Mouse (Mus musculus): Measurements from ENCODE around the gene Wbp2.
"Not testable (repeated sequence)": the region's sequence is repeated elsewhere in the genome, so short reads cannot be mapped to it uniquely, and the experiment has no call there.

Gene Wbp2

DNA sequence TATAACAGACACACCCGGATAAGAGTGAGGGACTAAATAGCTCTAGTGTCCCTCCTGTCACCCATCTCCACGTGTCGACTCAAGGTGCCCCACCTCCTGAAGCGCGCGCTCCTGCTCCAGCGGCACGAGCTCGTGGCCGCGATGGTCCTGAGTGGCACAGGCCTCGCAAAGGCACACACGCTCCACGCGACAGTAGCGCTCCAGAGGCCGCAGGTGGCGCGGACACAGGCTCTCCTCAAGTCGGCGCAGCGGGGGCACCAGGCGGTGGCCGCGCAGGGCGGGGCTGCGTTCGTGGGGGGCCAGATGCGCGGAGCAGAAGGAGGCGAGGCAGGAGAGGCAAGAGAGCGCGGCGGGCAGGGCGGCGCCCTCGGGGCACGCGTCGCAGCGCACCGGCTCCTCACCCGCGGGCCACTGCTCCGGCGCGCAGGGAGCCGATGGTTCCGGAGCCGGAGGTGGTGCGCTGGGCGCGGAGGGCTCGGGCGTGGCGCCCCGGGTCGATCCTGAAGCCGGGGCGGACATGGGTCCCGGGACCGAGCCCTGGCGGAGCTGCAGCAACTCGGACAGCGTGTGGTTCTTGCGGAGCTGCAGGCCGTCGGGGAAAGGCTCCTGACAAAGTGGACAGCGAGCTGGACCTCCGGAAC is 22.8 kb upstream of the Wbp2 start:
- peak; percentile 63 for DNase-seq (ENCODE audit: low read depth)

- DNase-seq (ENCODE audit: low read depth), result peak; percentile 92
These were observed 21.8 kb upstream of the Wbp2 start for GRCm38 (mm10) chr11:116108464-116109137.

DNA sequence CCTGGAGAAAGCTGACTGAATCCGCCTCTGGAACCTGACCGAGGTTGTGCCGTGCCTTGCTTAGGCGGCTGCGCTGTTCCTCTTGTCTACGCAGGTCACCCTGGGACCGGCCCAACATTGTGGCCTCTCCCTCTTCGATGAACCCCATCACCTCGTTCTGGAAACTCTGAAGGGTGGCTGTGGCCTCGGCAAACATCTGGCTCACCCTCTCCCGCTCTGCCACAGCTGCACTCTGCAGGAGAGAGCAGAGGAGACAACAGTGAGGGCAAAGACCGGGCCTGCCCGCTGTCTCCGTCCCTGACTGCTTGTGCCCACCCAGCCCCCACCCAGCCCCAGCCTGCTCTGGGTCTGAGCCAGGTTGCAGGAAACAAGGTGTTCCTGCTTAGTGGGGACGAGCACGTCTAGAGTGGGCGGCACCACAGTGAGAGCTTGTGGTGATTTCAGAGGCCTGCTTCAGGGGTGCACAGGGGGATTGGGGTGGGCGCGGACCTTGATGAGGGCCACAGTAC is 21.0 kb upstream of the Wbp2 start:
- DNase-seq (ENCODE audit: low read depth), result no peak

- peak; percentile 58 for DNase-seq (ENCODE audit: low read depth)
These were observed 20.4 kb upstream of the Wbp2 start for GRCm38 (mm10) chr11:116106963-116107776.

GRCm38 (mm10) chr11:116106154-116106962 is 19.6 kb upstream of the Wbp2 start:
- no peak for DNase-seq (ENCODE audit: low read depth)

GRCm38 (mm10) chr11:116105065-116105464 is 18.3 kb upstream of the Wbp2 start:
- no peak for DNase-seq (ENCODE audit: low read depth)

DNA sequence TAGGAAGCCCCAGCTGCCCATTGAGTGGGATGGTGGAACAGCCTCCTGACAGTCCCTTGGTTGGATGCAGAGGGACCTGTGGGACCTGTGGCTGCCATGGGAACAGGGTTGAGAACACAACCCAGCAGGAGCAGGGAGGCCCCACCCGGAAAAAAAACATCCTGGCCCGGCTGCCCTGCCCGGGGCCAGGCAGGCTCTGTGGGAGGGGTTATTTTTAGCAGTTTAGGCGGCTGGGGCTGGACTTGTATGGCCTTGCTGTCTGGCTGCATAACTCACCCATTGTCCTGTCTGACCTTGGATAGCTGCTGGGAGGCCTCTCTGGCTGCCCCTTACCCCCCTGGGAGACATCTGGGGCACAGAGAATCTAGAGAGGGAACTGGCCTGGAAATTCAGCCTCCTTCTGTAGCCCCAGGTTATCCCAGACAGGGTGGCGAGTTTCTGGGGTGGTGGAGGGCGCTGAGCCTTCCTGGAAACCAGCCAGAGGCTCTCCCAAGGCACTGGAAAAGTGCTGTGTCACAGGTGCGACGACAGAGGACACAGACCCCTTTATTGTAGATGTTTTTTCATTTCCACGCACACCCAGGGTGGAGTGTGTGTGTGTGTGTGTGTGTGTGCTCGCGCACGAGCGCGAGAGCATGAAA is 17.3 kb upstream of the Wbp2 start:
- peak; percentile 68 for DNase-seq (ENCODE audit: low read depth)

GRCm38 (mm10) chr11:116103572-116103971 is 16.8 kb upstream of the Wbp2 start:
- DNase-seq (ENCODE audit: low read depth), result no peak

GRCm38 (mm10) chr11:116102472-116102871 is 15.7 kb upstream of the Wbp2 start:
- DNase-seq (ENCODE audit: low read depth), result peak; percentile 67

DNA sequence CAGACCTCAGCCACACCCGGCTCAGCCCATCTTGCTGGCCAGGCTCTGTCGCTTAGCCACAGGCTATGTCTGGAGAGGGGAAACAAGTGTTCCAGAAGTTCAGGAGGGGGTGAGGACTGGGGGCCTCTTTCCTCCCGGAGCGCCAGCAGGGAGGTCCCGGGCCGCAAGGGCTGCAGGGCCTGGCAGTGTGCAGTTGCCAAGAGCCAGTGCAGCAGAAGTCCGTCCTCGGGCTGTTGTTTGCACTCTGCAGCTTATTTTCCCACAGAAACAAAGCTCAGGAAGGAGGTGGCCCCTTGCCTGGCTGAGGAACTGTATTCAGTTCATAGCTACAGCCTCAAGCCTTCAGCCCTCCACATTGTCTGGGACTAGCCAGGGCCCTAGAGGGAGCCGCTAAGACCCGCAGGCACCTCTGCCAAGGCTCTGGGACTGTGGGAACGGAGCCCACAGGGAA is 15.2 kb upstream of the Wbp2 start:
- peak; percentile 78 for DNase-seq (ENCODE audit: low read depth)

- no peak for DNase-seq (ENCODE audit: low read depth)
These were observed 14.0 kb upstream of the Wbp2 start for GRCm38 (mm10) chr11:116100839-116101238.

- peak; percentile 83 for DNase-seq (ENCODE audit: low read depth)
These were observed 13.6 kb upstream of the Wbp2 start for GRCm38 (mm10) chr11:116100385-116100784.

DNA sequence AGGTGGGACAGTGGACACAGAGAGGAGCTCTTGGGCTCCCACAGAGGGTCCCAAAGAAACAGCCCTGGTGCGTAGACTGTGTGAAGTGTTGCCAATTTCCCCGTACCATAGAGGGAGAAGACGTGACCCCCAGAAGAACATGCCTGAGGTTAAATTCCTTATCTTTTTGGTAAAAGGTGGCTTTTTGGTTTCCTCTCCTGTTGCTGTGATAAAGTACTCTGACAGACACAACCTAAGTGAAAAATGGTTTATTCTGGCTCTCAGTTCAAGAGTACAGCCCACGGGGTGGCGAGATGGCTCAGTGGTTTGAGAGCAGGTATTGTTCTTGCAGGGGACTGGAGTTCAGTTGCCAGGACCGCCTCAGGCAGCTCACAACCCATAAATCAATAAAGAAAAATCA is 12.7 kb upstream of the Wbp2 start:
- DNase-seq (ENCODE audit: low read depth), result no peak

GRCm38 (mm10) chr11:116098711-116099460 is 12.1 kb upstream of the Wbp2 start:
- no peak for DNase-seq (ENCODE audit: low read depth)

DNA sequence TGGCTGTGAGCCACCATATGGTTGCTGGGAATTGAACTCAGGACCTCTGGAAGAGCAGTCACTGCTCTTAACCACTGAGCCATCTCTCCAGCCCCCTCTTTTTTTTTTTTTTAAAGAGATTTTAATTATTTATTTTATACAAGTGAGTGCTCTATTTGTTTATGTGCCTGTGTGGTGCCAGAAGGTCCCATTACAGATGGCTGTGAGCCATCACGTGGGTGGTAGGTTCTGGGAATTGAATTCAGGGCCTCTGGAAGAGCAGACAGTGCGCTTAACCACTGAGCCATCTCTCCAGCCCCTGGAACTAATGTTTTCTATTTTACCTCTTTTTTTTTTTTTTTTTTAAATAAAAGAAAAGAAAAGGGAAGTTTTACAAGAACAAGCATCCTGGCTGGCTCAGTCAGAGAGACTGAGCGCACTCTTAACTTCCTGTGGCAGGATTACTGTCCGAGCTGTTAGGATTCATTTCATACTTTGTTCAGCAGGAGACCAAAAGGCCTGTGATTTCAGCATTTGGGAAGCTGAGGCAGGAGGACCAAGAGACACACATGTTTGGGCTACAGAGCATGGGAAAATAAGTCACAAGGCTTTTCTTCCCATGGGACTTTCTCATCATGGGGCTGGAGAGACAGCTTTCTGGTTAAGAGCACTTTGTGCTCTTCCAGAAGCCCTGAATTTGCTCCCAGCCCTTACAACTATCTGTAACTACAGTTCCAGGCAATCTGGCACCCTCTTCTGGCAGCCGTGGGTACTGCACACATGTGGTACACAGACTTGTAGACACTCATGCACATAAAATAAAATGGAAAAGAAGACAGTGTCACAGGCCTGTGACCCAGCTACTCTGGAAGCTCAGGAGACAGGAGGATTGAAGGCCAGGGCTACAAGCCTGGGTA is 9.7 kb upstream of the Wbp2 start:
- peak; percentile 60 for DNase-seq (ENCODE audit: low read depth)

DNA sequence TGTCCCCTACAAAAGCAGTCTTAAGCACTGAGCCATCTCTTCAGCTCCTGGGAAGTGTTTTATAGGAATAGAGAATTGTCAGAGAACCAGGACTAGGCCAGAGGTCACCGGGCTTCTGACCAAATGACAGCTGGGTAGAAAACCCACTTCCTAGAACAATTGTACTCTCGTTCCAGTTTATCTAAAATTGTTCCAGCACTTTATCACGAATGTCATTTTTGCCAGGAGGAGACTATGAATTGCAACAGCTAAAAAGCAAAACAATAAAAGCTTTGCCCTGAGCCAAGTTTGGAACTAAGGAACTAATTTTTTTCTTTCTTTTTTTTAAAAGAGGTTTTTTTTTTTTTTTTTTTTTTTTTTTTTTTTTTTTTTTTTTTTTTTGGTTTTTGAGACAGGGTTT is 8.8 kb upstream of the Wbp2 start:
- DNase-seq (ENCODE audit: low read depth), result no peak

GRCm38 (mm10) chr11:116093771-116094565 is 7.2 kb upstream of the Wbp2 start:
- DNase-seq (ENCODE audit: low read depth), result no peak

- DNase-seq (ENCODE audit: low read depth), result not testable (repeated sequence)
These were observed 6.2 kb upstream of the Wbp2 start for GRCm38 (mm10) chr11:116092959-116093358.

DNA sequence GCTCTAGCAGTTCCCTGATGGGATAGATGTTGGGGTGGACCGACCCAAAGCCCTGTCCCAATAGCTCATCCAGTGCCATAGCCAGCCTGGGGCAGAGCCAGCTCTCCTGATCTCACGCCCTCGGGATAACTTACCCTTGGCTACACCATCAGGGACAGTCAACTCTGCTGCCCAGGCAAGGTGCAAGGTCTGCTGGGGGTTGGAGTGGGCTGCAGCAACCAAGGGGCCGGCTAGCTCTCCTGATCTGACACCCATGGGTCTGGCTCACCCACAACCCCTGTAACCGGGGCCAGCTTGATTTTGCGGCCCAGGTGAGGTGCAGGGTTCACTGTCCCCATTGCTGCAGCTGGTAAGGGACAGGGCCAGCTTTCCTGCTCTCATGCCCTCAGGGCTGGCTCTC is 4.8 kb upstream of the Wbp2 start:
- no peak for DNase-seq (ENCODE audit: low read depth)

All from NIH3T3 (cell line).